Mouse (Mus musculus) urinary bladder, adult 18-20 months (tissue): ENCODE measurements at regions not wholly inside any gene's neighbourhood (a gene's known extent, or its start where the extent isn't known, plus 50 kb on each side); places are given as distances from the start of the nearest gene placed in this dataset.

Experiments
- DNase-seq, 2 experiments: peaks; one replicate each; pipeline ENCODE4 v3.0.0; 2022; ENCODE audit warnings: low spot score in 2 of 2, mixed read lengths in 2 of 2

DNA sequence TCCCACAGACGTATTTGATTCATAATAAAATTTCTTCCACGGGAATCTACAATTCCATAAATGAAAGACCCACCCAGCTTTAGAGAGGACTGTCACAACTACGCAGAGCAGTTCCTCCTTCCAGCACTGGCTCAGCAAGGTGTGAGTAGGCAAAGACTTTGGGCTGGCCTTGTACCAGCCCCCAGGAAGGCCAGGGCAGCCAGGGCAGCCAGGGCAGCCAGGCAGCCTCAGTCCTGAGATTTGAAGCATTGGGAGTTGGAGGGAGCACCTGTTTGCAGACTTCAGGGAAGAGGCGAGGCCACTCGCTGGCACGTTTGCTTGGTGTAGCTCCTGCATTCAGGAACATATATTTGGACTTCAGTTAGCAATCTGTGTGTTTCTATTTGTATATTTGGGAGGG lies 70.0 kb upstream of the Spaca7 start:
- no peak for DNase-seq

DNA sequence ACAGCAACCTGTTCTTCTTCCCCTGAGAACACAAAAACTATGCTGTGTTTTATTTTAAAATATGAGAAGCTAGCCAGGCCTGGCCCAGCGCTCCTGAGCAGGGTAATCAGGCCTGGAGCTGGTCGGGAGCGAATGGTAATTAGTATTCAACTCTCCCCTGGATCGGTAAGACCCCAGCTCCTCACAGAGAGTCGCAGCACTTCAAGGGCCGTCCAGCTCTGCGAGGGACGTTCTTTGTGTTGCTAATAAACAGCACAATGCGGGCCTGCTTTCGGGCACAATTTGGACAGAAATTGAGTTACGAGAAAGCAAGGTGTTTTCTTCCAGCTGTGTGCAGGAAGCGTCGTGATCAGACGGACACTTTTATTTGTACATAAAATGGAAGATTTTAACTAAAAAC lies 69.5 kb upstream of the Spaca7 start:
- DNase-seq = no peak

DNA sequence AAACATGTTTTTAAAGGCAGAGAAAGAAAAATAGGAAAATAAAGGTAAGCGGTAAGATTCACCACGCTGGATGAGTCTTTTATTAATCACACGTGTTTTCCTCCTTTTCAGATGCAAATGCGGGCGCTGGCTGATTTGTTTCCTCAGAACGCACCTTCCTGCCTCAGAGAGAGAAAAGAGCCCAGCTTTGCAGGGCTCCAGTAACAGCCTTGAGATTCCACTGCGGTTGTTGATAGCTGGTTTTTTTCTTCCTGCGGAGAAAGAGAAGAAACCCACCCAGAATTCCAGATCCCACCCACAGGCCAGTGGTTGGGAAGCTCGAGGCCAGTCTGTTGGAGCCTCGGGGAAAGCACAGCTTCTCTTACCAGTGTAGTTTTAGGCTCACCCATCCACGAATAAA lies 68.6 kb upstream of the Spaca7 start:
- DNase-seq = no peak

DNA sequence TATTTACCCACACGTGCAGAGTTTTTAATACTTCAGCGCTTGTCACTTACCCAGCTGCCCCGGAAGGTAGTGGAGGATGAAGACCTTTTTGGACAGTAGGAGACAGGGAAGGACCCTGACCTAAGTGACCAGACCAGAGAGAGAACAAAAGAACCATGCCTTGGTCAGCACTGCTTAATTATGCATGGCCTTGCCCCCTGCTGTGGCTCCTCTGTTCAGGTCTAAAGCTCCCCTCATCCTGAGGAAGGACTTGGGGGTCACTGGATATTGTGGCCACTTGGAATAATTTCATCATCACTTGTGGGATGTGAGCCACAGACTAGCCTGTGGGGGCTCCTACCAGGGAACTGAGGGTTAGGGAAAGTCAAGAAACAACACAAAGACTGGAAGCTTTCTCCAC lies 68.1 kb upstream of the Spaca7 start:
- DNase-seq = no peak

DNA sequence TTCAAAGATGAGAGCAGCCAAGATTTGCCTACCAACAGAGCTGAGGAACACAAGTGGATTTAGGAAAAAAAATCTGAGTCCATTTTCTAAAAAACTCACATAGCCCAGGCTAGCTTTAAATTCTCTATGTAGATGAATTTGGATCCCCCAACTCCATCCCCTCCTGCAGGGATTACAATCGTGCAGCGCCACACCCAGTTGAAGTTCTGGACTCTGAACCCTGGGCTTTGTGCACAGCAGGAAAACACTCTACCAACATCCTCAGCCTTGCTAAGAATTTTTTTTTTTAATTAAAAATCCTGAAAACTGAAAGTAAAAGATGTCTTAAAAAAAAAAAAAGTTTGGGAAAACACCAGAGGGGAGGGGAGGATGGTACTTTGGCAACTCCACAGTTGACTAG lies 62.6 kb upstream of the Spaca7 start:
- DNase-seq = no peak

DNA sequence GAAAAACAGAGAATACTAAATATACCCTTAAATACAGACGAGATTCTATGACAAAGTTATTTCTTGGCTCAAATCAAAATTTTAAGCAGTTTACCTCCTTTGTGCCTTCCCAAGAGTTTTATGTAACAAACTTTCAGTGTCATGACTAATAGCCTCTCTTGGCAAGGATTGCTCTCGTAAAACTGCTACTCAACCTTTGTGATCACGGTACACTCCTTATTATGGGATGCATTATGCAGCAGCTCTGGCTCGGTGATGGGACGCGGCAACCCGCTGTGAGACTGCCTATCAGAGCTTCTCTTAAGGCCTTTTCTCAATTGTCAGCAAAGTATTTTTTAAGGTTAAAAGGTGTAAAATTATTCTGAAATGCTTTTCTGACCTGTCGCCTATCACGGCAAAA lies 59.8 kb upstream of the Spaca7 start:
- DNase-seq = peak in 1 of 2 experiments; percentile 56

DNA sequence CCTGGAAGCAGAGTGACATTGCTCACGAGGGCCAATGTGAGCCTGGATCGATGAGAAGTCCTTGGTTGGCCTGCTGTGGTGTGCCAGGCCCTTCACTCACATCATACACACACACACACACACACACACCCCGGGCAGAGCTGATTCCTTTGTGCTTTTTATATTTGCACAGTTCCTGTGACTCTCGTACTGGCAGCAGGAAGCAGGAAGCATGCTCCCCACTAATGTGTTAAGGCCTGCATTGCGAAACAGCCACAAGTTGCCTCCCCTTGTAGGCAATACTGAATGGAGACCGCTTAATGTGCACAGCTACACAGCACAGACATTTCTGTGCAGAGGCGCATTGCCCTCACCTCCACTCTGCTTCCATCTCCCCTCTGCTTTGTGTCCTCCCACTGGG lies 58.7 kb upstream of the Spaca7 start:
- DNase-seq = no peak

DNA sequence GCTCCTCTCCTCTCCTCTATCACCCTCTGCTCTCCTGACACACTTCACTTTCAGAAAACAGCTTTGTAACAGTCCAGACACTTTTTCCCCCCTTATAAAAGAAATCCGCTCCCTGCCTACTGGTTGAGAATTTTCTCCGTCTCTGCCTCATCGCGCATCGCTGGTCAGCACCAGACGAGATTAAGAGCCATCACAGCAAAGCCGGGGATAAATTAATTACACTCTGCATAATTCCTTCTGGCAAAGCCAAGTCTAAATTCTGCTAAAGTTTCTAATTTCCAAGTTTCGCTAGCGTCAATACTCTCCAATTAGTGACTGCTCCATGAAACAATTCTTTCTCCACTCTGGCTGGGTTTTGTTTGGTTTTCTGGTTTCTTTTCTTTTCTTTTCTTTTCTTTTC lies 51.2 kb upstream of the Spaca7 start:
- DNase-seq = no peak
